Mouse (Mus musculus): ENCODE data around the gene Gfer. TPM values are rescaled to one million over a fixed set of nuclear protein-coding genes. Genes with fewer than 3 reads are reported as not detected.
"Not testable (repeated sequence)": the region's sequence is repeated elsewhere in the genome, so short reads cannot be mapped to it uniquely, and the experiment has no call there.

Gfer gene
- total RNA-seq, 1 experiment from 2014 or later, result 15.4 TPM

GRCm38 (mm10) chr17:24695326-24696010 lies 488 bp downstream of the Gfer start:
- ATAC-seq (replicated peaks; ENCODE audit: insufficient number of reproducible peaks, low FRiP score, low TSS enrichment, poor library complexity, severe bottlenecking), result no peak

GRCm38 (mm10) chr17:24692385-24692784 lies 3.6 kb downstream of the Gfer start:
- ATAC-seq (replicated peaks; ENCODE audit: insufficient number of reproducible peaks, low FRiP score, low TSS enrichment, poor library complexity, severe bottlenecking), result no peak

- no peak for ATAC-seq (replicated peaks; ENCODE audit: insufficient number of reproducible peaks, low FRiP score, low TSS enrichment, poor library complexity, severe bottlenecking)
Observed at GRCm38 (mm10) chr17:24689251-24690081, 6.5 kb downstream of the Gfer start, which contains the start of gene Syngr3. TSS of gene Syngr3 (minus strand) at chr17:24689955.

- no peak for ATAC-seq (replicated peaks; ENCODE audit: insufficient number of reproducible peaks, low FRiP score, low TSS enrichment, poor library complexity, severe bottlenecking)
Observed at GRCm38 (mm10) chr17:24687599-24687998, 8.4 kb downstream of the Gfer start.

- ATAC-seq (replicated peaks; ENCODE audit: insufficient number of reproducible peaks, low FRiP score, low TSS enrichment, poor library complexity, severe bottlenecking), result peak; percentile 57; the same call in 1 of the 2 replicates
Observed at GRCm38 (mm10) chr17:24687146-24687595, 8.8 kb downstream of the Gfer start.

GRCm38 (mm10) chr17:24686514-24686913 lies 9.4 kb downstream of the Gfer start:
- ATAC-seq (replicated peaks; ENCODE audit: insufficient number of reproducible peaks, low FRiP score, low TSS enrichment, poor library complexity, severe bottlenecking), result peak; percentile 58; the same call in 1 of the 2 replicates

- no peak for ATAC-seq (replicated peaks; ENCODE audit: insufficient number of reproducible peaks, low FRiP score, low TSS enrichment, poor library complexity, severe bottlenecking)
Observed at GRCm38 (mm10) chr17:24677500-24678080, 18.4 kb downstream of the Gfer start.

GRCm38 (mm10) chr17:24676877-24677276 lies 19.1 kb downstream of the Gfer start:
- ATAC-seq (replicated peaks; ENCODE audit: insufficient number of reproducible peaks, low FRiP score, low TSS enrichment, poor library complexity, severe bottlenecking), result no peak

GRCm38 (mm10) chr17:24676187-24676586 lies 19.8 kb downstream of the Gfer start:
- ATAC-seq (replicated peaks; ENCODE audit: insufficient number of reproducible peaks, low FRiP score, low TSS enrichment, poor library complexity, severe bottlenecking), result peak; percentile 69; the same call in 1 of the 2 replicates

GRCm38 (mm10) chr17:24674277-24674676 lies 21.7 kb downstream of the Gfer start:
- ATAC-seq (replicated peaks; ENCODE audit: insufficient number of reproducible peaks, low FRiP score, low TSS enrichment, poor library complexity, severe bottlenecking), result no peak

- ATAC-seq (replicated peaks; ENCODE audit: insufficient number of reproducible peaks, low FRiP score, low TSS enrichment, poor library complexity, severe bottlenecking), result no peak
Observed at GRCm38 (mm10) chr17:24672141-24672540, 23.8 kb downstream of the Gfer start.

GRCm38 (mm10) chr17:24671346-24671745 lies 24.6 kb downstream of the Gfer start:
- ATAC-seq (replicated peaks; ENCODE audit: insufficient number of reproducible peaks, low FRiP score, low TSS enrichment, poor library complexity, severe bottlenecking), result no peak

- ATAC-seq (replicated peaks; ENCODE audit: insufficient number of reproducible peaks, low FRiP score, low TSS enrichment, poor library complexity, severe bottlenecking), result no peak
Observed at GRCm38 (mm10) chr17:24670246-24670844, 25.6 kb downstream of the Gfer start.

GRCm38 (mm10) chr17:24669545-24670245 lies 26.3 kb downstream of the Gfer start, which contains the start of gene Zfp598:
TSS of gene Zfp598 (plus strand) at chr17:24669687.
- peak; percentile 86 for ATAC-seq (replicated peaks; ENCODE audit: insufficient number of reproducible peaks, low FRiP score, low TSS enrichment, poor library complexity, severe bottlenecking)

- ATAC-seq (replicated peaks; ENCODE audit: insufficient number of reproducible peaks, low FRiP score, low TSS enrichment, poor library complexity, severe bottlenecking), result not testable (repeated sequence)
Observed at GRCm38 (mm10) chr17:24669214-24669544, 26.8 kb downstream of the Gfer start.

GRCm38 (mm10) chr17:24667416-24667815 lies 28.5 kb downstream of the Gfer start:
- ATAC-seq (replicated peaks; ENCODE audit: insufficient number of reproducible peaks, low FRiP score, low TSS enrichment, poor library complexity, severe bottlenecking), result peak; percentile 42

- not testable (repeated sequence) for ATAC-seq (replicated peaks; ENCODE audit: insufficient number of reproducible peaks, low FRiP score, low TSS enrichment, poor library complexity, severe bottlenecking)
Observed at GRCm38 (mm10) chr17:24667011-24667410, 28.9 kb downstream of the Gfer start.

GRCm38 (mm10) chr17:24658017-24658758 lies 37.8 kb downstream of the Gfer start, which contains the start of gene Npw:
TSS of gene Npw (minus strand) at chr17:24658457.
- peak; percentile 41; the same call in 1 of the 2 replicates for ATAC-seq (replicated peaks; ENCODE audit: insufficient number of reproducible peaks, low FRiP score, low TSS enrichment, poor library complexity, severe bottlenecking)
